Mouse (Mus musculus) 3T3-L1 (cell line): Measurements from ENCODE around the gene Mn1.

Experiments used
- DNase-seq: peaks from one replicate; pipeline ENCODE4 v3.0.0-alpha.2; 2015; ENCODE audit warnings: low read depth, low spot score

Mn1 gene

DNA sequence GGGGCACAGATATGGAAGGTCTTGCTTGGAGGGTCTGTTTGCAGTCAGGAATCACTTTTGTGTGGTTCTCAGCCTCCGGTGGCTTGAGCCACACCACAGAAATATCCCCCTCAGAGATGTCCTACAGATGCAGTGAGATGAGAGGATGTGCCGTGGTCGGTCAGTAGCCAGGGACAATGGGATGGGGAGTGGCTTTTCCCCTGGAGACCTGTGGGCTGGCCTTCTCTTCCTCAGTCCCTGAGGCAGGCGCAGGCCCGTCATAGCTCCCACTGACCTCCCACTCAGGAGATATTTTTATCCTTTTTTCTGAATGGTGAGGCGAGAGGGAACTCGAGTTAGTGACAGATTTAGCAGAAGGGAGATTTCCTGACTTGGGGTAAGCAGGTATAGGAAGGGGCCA, 12.6 kb downstream of the Mn1 start:
- no peak for DNase-seq

DNA sequence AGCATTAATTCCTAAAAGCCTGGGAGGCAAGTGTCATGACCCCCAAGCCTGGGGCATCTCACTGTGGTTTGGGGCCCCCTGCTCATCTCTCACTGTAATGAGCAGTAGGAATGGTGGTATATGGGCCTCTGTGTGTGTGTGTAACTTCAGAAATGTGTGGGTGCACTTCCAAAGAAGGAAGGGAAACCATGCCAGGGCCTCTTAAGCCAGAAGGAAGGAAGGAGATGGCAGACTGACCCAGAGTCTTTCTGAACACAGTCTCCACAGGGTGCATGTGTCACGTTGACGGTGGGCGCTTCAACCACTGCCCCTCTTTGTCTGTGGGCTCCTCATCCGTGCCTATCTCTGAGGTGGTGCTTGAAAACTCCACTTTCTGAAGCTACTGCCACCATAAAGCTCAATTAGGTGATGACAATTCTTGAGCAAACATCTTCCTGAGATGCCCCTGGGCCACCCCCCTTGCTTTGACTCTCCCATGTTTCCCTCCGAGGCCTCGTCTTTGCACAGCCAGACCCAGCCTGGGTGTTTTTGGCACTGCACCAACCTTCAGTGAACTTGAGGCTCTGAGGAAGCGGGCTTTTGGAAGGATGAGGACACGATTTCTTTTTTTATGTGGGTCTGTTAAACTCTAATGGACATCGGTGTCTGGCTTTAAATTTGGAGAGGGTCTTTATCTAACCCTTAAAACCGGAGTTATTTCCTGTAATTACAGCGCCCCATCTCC, 14.0 kb downstream of the Mn1 start:
- no peak for DNase-seq

DNA sequence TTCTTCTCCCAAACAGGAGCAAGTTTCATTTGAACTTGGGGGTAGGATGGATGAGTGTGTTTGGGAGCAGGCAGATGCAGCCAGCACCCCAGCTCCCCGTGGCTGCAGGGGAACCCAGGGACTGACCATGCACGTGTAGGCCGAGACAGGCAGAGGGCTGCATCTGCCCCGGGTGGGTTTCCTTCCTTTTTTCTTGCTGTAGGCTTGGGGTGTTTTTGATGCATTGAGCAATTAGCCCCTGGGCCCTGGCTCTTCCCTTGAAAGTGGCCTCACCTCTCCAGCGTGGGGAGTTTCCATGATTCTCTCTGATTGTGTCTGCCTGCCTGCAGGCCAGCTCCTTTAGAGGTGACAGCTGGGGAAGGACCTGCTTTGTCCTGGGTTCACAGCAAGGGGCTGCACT, 15.7 kb downstream of the Mn1 start:
- no peak for DNase-seq

DNA sequence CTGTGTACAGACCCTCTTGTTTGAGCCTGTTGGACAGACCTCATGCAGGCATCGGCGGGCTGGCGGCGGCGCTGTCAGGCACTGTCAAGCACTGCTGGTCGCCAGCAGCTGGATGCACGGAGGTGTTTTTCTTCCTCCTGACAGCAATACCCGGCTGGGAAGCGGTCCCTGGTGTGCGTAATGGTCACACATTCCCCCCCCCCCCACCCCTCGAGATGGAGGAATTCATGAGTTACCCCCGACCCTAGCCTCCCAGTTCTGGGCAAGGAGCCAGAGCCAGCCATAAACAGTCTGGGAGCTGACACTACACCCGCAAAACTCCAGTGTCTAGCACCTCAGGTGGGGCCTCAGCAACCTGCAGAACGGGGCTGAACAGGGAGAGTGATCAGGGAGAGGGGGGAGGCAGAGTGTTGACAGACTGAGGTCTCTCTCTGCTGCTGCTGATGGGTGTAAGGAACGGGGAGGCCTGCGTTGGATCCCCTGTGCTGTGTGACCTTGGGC, 17.2 kb downstream of the Mn1 start:
- DNase-seq = no peak

- DNase-seq = no peak
Observed at GRCm38 (mm10) chr5:111436260-111436659, 19.1 kb downstream of the Mn1 start.

DNA sequence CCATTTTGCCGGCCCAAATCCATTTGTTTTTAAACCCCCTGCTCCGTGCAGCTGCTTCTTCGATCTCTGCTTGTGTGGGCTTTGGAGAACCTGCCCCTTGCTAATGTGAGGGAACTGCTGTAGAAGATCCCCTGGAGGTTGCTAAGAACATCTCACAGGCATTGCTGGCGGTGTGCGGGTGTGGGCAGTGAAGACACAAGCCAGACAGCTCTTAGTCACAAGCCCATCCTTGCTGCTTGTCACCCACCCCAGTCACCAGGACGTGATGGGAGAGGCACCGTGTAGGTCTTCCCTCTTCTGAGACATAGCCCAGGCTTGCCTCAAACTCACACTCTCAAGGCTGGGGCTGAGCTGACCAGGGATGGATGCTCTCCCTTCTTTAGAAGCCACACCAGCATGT, 20.0 kb downstream of the Mn1 start:
- DNase-seq = no peak

GRCm38 (mm10) chr5:111438336-111438735, 21.2 kb downstream of the Mn1 start:
- no peak for DNase-seq

DNA sequence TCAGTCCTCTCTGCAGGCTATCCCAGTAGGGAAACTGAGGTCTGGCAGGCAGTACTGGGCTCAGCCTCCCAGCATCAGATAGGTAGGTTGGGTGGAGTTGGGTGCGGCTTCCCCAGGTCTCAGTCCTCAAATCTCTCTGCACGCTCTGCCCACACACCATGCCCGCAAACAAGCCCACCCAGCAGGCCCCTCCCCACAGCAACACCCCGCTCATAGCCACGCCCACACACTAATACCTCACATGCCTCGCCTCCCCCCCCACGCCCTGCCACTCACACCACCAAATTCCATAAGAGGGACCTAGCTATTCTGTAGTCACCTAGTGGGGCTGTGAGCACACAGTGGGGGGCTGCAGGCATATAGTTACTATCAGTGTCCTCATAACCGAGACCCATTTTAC, 21.7 kb downstream of the Mn1 start:
- no peak for DNase-seq

DNA sequence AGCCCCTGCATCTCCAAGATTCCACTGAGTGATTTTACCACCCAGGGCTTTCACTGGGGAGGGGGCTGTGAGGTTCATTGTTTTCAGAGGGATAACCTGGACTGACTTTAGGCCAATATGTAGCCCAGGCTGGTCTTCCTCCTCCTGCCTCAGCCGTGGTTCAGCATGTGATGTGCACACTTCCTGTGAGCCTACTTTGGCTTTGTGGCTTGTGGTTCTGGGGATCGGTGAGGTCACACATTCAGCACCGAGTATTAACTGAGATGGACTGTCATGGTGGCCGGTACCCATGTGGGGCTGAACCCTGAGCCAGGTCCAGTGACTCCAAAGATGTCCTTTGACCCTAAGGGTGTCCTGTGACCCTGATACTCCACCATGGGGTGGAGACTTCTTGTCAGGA, 23.1 kb downstream of the Mn1 start:
- DNase-seq = no peak

DNA sequence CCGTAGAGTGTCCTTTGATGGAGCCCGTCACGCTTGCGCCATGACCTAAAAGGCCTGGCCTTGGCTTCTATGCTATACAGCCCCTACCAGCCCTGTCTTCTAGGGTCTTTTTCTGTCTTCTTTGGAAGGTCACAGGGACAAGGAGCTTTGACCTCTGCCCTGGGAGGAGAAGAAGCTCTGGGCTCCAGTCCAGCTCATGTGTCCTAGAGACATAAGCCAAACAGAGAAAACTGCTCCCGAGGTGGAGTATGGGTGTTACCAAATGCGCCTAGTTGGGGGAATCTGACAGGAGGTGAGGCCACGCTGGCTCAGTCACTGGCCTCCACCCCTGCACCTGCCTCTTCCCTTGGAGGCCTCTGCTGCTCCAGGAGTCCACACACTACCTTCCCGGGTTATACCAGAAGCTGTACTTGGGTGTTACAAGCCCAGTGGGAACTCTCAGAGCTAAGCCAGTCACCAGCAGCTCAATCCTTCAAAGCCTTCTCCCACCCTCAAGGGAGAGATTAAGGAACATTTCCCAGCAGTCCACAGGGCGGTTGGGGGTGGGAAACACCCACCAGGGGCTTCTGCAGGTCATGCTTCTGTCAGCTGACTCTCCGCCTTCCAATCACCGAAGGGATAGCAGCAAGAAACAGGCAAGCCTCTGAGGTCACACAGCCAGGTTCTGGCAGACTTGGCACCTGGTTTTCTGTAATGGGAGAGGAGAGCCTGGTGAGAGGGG, 25.1 kb downstream of the Mn1 start:
- no peak for DNase-seq

- no peak for DNase-seq
Observed at GRCm38 (mm10) chr5:111443636-111444035, 26.5 kb downstream of the Mn1 start.

GRCm38 (mm10) chr5:111444361-111444760, 27.2 kb downstream of the Mn1 start:
- DNase-seq = no peak

DNA sequence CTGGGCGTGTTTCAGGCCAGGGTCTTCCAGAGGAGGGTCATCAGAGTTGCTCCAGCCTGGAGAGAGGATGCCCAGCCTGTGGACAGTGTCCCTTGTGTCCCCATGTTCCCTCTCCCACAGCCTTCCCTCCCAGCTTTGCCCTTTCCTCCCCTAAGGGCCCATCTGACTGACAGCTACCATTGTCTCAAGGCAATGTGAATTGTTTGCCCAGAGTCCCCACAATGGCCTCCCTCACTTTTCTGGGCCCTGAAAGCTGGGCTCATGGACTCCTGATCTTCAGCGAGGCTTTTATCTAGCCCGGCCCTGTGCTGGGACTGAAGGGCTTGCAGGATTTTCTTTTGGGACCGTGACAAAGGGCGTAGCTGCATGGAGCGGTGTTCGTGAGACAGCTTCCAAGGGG, 29.5 kb downstream of the Mn1 start:
- no peak for DNase-seq

- no peak for DNase-seq
Observed at GRCm38 (mm10) chr5:111449700-111450099, 32.5 kb downstream of the Mn1 start.

DNA sequence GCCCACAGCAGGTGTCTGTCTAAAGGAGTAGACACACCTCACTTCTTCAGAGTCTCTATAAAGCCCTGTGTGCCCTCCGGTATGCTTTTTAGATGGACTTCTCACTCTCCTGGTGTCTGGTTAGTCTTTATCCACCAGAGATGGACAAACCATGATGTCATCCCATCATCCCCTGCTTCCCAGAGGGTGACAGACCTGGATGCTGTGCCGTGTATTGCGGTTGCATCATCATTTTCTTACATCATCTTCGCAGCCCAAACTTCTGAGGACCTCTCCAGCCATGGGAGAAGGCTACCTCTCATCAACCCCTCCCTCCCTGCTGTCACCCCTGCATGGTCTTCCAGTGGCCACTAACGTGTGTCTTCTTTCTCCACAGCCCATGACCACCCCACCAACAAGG, 37.1 kb downstream of the Mn1 start:
- DNase-seq = peak; percentile 37

DNA sequence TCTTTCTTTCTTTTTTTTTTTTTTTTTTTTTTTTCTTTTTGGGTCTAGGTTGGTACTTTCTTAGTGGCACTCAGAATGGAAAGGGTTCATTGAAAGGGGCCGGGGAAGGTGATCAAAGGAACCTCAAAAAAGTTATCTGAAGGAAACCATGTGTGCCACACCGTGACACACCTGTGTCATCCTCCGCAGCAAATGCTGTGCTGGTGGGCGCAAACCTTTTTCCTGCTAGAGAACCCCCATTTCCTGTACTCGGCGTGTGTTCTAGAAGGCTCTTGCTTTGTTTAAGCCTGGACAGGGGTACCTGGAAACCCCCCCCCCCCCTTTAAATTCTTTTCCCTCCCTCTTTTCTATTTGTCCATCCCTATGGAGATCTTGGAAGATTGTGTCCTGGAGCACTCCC, 37.7 kb downstream of the Mn1 start:
- DNase-seq = no peak

- DNase-seq = no peak
Observed at GRCm38 (mm10) chr5:111458675-111459074, 41.5 kb downstream of the Mn1 start.

- DNase-seq = peak; percentile 5
Observed at GRCm38 (mm10) chr5:111465811-111466299, 48.7 kb downstream of the Mn1 start.

DNA sequence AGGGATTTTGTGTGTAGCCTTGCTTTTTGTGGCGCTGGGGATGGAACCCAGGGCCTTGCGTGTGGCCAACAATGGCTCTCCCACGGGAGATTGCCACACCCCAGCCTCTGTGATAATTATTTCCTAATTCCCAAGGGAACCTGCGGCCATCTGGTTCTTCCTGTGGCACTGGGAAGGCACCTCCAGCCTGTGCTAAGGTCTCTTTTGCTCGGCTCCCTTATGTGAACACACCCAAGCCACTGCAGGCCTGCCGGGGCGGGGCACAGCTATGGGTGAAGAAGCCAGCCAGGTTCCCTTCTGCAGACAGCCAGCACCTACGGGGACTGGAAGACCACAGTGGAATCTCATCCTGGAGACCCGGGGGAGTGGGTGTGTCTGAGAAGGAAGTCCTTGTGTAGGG, 49.3 kb downstream of the Mn1 start:
- no peak for DNase-seq

GRCm38 (mm10) chr5:111467699-111468098, 50.5 kb downstream of the Mn1 start:
- DNase-seq = no peak

- DNase-seq = no peak
Observed at GRCm38 (mm10) chr5:111469195-111469882, 52.2 kb downstream of the Mn1 start.

- no peak for DNase-seq
Observed at GRCm38 (mm10) chr5:111470875-111471274, 53.7 kb downstream of the Mn1 start.
